Mouse (Mus musculus) frontal cortex, postnatal 36 days (tissue): ENCODE measurements around the gene Zbtb16.

ENCODE experiments used
- DNase-seq, 2 experiments: peaks; one replicate each; pipeline ENCODE4 v3.0.0; 2022; ENCODE audit warnings: low spot score in 2 of 2

The Zbtb16 gene

GRCm38 (mm10) chr9:48647648-48648284 is 188.3 kb downstream of the Zbtb16 start:
- no peak for DNase-seq

- DNase-seq: no peak
These were observed 189.0 kb downstream of the Zbtb16 start for GRCm38 (mm10) chr9:48646781-48647647.

- DNase-seq: peak; percentile 75 to 85
These were observed 189.8 kb downstream of the Zbtb16 start for GRCm38 (mm10) chr9:48646251-48646650.

- DNase-seq: no peak
These were observed 190.3 kb downstream of the Zbtb16 start for GRCm38 (mm10) chr9:48645648-48646126.

- DNase-seq: peak; percentile 37 to 53
These were observed 190.9 kb downstream of the Zbtb16 start for GRCm38 (mm10) chr9:48644926-48645647.

GRCm38 (mm10) chr9:48644376-48644775 is 191.6 kb downstream of the Zbtb16 start:
- DNase-seq: no peak

- DNase-seq: no peak
These were observed 194.4 kb downstream of the Zbtb16 start for GRCm38 (mm10) chr9:48641636-48642035.

- DNase-seq: no peak
These were observed 195.1 kb downstream of the Zbtb16 start for GRCm38 (mm10) chr9:48640881-48641280.

- no peak for DNase-seq
These were observed 197.7 kb downstream of the Zbtb16 start for GRCm38 (mm10) chr9:48638176-48638803.

GRCm38 (mm10) chr9:48637161-48637560 is 198.9 kb downstream of the Zbtb16 start:
- DNase-seq: no peak

GRCm38 (mm10) chr9:48635576-48636350 is 200.3 kb downstream of the Zbtb16 start:
- DNase-seq: no peak

- no peak for DNase-seq
These were observed 202.9 kb downstream of the Zbtb16 start for GRCm38 (mm10) chr9:48633147-48633546.

- DNase-seq: no peak
These were observed 216.8 kb downstream of the Zbtb16 start for GRCm38 (mm10) chr9:48619268-48619667.

- DNase-seq: peak; percentile 64 to 77
These were observed 217.4 kb downstream of the Zbtb16 start for GRCm38 (mm10) chr9:48618589-48618988.

GRCm38 (mm10) chr9:48618111-48618510 is 217.9 kb downstream of the Zbtb16 start:
- no peak for DNase-seq

GRCm38 (mm10) chr9:48617511-48618010 is 218.5 kb downstream of the Zbtb16 start:
- DNase-seq: no peak

GRCm38 (mm10) chr9:48613221-48613620 is 222.8 kb downstream of the Zbtb16 start:
- no peak for DNase-seq

- DNase-seq: no peak
These were observed 223.5 kb downstream of the Zbtb16 start for GRCm38 (mm10) chr9:48612542-48612941.

- DNase-seq: no peak
These were observed 225.0 kb downstream of the Zbtb16 start for GRCm38 (mm10) chr9:48611032-48611431.

GRCm38 (mm10) chr9:48609734-48610133 is 226.3 kb downstream of the Zbtb16 start:
- DNase-seq: no peak

- DNase-seq: no peak
These were observed 228.6 kb downstream of the Zbtb16 start for GRCm38 (mm10) chr9:48607417-48607816.
